Mouse (Mus musculus): ENCODE data around the gene Tssk3. TPM values are rescaled to one million over a fixed set of nuclear protein-coding genes. Genes with fewer than 3 reads are reported as not detected.

The Tssk3 gene
- polyA plus RNA-seq, 1 experiment from 2014 or later: not detected

GRCm38 (mm10) chr4:129513086-129513767 is 22.4 kb upstream of the Tssk3 start, which contains the start of gene Marcksl1:
TSS of gene Marcksl1 (plus strand) at chr4:129513581.
- Histone ChIP-seq H3K36me3 (ENCODE audit: control insufficient read depth, insufficient read depth, low read length) (peaks cover 29% of the 10 kb centered on the region), H3K4me1 (ENCODE audit: control insufficient read depth, insufficient read depth, low read length) (peaks cover 10% of the 10 kb centered on the region), H3K27me3 (ENCODE audit: control insufficient read depth, insufficient read depth, low read length) (no peaks in the 10 kb centered on the region), H3K27ac (ENCODE audit: low read depth, low read length) (peak within 1 kb of the TSS; percentile 97), H3K4me2 (replicated peaks; ENCODE audit: low read depth, low read length) (peak within 1 kb of the TSS; percentile 77), H3K9me3 (ENCODE audit: control insufficient read depth, low read length) (no peaks in the 10 kb centered on the region), H3K9ac (ENCODE audit: low read depth, low read length) (peak within 1 kb of the TSS; percentile 100), H3K4me3 (ENCODE audit: low read length) (peak within 1 kb of the TSS; percentile 100)
- WGBS: 3% methylated on average over 46 of the region's 47 CpGs
- ATAC-seq (ENCODE audit: low FRiP score, low TSS enrichment): peak; percentile 85

GRCm38 (mm10) chr4:129511413-129512096 is 20.7 kb upstream of the Tssk3 start:
- ATAC-seq (ENCODE audit: low FRiP score, low TSS enrichment): no peak
- Histone ChIP-seq H3K4me2 (replicated peaks; ENCODE audit: low read depth, low read length) (no peak overlapping the region), H3K27me3 (ENCODE audit: control insufficient read depth, insufficient read depth, low read length) (no peaks in the 10 kb centered on the region), H3K36me3 (ENCODE audit: control insufficient read depth, insufficient read depth, low read length) (peaks cover 12% of the 10 kb centered on the region), H3K4me1 (ENCODE audit: control insufficient read depth, insufficient read depth, low read length) (peaks cover 10% of the 10 kb centered on the region), H3K4me3 (ENCODE audit: low read length) (no peak overlapping the region), H3K9ac (ENCODE audit: low read depth, low read length) (no peak overlapping the region), H3K9me3 (ENCODE audit: control insufficient read depth, low read length) (no peaks in the 10 kb centered on the region), H3K27ac (ENCODE audit: low read depth, low read length) (no peak overlapping the region)
- 48% methylated on average over 6 of the region's 6 CpGs for WGBS

- WGBS: 59% methylated on average over 6 of the region's 6 CpGs
Measured at GRCm38 (mm10) chr4:129510723-129511412, 20.0 kb upstream of the Tssk3 start.

GRCm38 (mm10) chr4:129509650-129510049 is 18.8 kb upstream of the Tssk3 start:
- H3K9ac ChIP-seq (ENCODE audit: low read depth, low read length): no peak overlapping the region
- no peak for ATAC-seq (ENCODE audit: low FRiP score, low TSS enrichment)
- 67% methylated on average over 3 of the region's 3 CpGs for WGBS
- no peaks in the 10 kb centered on the region for H3K27me3 ChIP-seq (ENCODE audit: control insufficient read depth, insufficient read depth, low read length)
- no peaks in the 10 kb centered on the region for H3K36me3 ChIP-seq (ENCODE audit: control insufficient read depth, insufficient read depth, low read length)
- H3K4me3 ChIP-seq (ENCODE audit: low read length): no peak overlapping the region
- peaks cover 7% of the 10 kb centered on the region; the same call in 1 of the 2 replicates for H3K4me1 ChIP-seq (ENCODE audit: control insufficient read depth, insufficient read depth, low read length)
- H3K27ac ChIP-seq (ENCODE audit: low read depth, low read length): no peak overlapping the region
- H3K4me2 ChIP-seq (replicated peaks; ENCODE audit: low read depth, low read length): no peak overlapping the region
- H3K9me3 ChIP-seq (ENCODE audit: control insufficient read depth, low read length): no peaks in the 10 kb centered on the region

More at GRCm38 (mm10) chr4:129510723-129511412, 20.0 kb upstream of the Tssk3 start:
- no peak for ATAC-seq (ENCODE audit: low FRiP score, low TSS enrichment)
- Histone ChIP-seq H3K36me3 (ENCODE audit: control insufficient read depth, insufficient read depth, low read length) (peaks cover 9% of the 10 kb centered on the region; the same call in 1 of the 2 replicates), H3K4me1 (ENCODE audit: control insufficient read depth, insufficient read depth, low read length) (peaks cover 10% of the 10 kb centered on the region; the same call in 1 of the 2 replicates), H3K4me2 (replicated peaks; ENCODE audit: low read depth, low read length) (no peak overlapping the region), H3K27ac (ENCODE audit: low read depth, low read length) (no peak overlapping the region), H3K9me3 (ENCODE audit: control insufficient read depth, low read length) (no peaks in the 10 kb centered on the region), H3K9ac (ENCODE audit: low read depth, low read length) (no peak overlapping the region), H3K4me3 (ENCODE audit: low read length) (no peak overlapping the region), H3K27me3 (ENCODE audit: control insufficient read depth, insufficient read depth, low read length) (no peaks in the 10 kb centered on the region)

- Histone ChIP-seq H3K36me3 (ENCODE audit: control insufficient read depth, insufficient read depth, low read length) (no peaks in the 10 kb centered on the region), H3K27me3 (ENCODE audit: control insufficient read depth, insufficient read depth, low read length) (no peaks in the 10 kb centered on the region), H3K4me1 (ENCODE audit: control insufficient read depth, insufficient read depth, low read length) (peaks cover 7% of the 10 kb centered on the region; the same call in 1 of the 2 replicates), H3K9ac (ENCODE audit: low read depth, low read length) (no peak overlapping the region), H3K4me3 (ENCODE audit: low read length) (no peak overlapping the region), H3K4me2 (replicated peaks; ENCODE audit: low read depth, low read length) (no peak overlapping the region), H3K27ac (ENCODE audit: low read depth, low read length) (no peak overlapping the region), H3K9me3 (ENCODE audit: control insufficient read depth, low read length) (no peaks in the 10 kb centered on the region)
- WGBS: 58% methylated on average over 15 of the region's 15 CpGs
- ATAC-seq (ENCODE audit: low FRiP score, low TSS enrichment): no peak
Measured at GRCm38 (mm10) chr4:129508834-129509600, 18.2 kb upstream of the Tssk3 start.

- H3K9me3 ChIP-seq (ENCODE audit: control insufficient read depth, low read length): no peaks in the 10 kb centered on the region
- no peak overlapping the region for H3K4me3 ChIP-seq (ENCODE audit: low read length)
- H3K27me3 ChIP-seq (ENCODE audit: control insufficient read depth, insufficient read depth, low read length): no peaks in the 10 kb centered on the region
- WGBS: 71% methylated on average over 3 of the region's 3 CpGs
- no peaks in the 10 kb centered on the region for H3K36me3 ChIP-seq (ENCODE audit: control insufficient read depth, insufficient read depth, low read length)
- ATAC-seq (ENCODE audit: low FRiP score, low TSS enrichment): no peak
- no peak overlapping the region for H3K9ac ChIP-seq (ENCODE audit: low read depth, low read length)
- peaks cover 7% of the 10 kb centered on the region; the same call in 1 of the 2 replicates for H3K4me1 ChIP-seq (ENCODE audit: control insufficient read depth, insufficient read depth, low read length)
- no peak overlapping the region for H3K4me2 ChIP-seq (replicated peaks; ENCODE audit: low read depth, low read length)
- no peak overlapping the region for H3K27ac ChIP-seq (ENCODE audit: low read depth, low read length)
Measured at GRCm38 (mm10) chr4:129508237-129508515, 17.4 kb upstream of the Tssk3 start.

- ATAC-seq (ENCODE audit: low FRiP score, low TSS enrichment): no peak
- 62% methylated on average over 9 of the region's 10 CpGs for WGBS
Measured at GRCm38 (mm10) chr4:129507434-129508236, 16.8 kb upstream of the Tssk3 start.

GRCm38 (mm10) chr4:129505511-129505910 is 14.7 kb upstream of the Tssk3 start:
- WGBS: 87% methylated on average over 3 of the region's 3 CpGs
- no peak for ATAC-seq (ENCODE audit: low FRiP score, low TSS enrichment)
- Histone ChIP-seq H3K4me3 (ENCODE audit: low read length) (no peak overlapping the region), H3K4me2 (replicated peaks; ENCODE audit: low read depth, low read length) (no peak overlapping the region), H3K27me3 (ENCODE audit: control insufficient read depth, insufficient read depth, low read length) (no peaks in the 10 kb centered on the region), H3K27ac (ENCODE audit: low read depth, low read length) (no peak overlapping the region), H3K9ac (ENCODE audit: low read depth, low read length) (no peak overlapping the region), H3K9me3 (ENCODE audit: control insufficient read depth, low read length) (no peaks in the 10 kb centered on the region), H3K36me3 (ENCODE audit: control insufficient read depth, insufficient read depth, low read length) (no peaks in the 10 kb centered on the region), H3K4me1 (ENCODE audit: control insufficient read depth, insufficient read depth, low read length) (peaks cover 4% of the 10 kb centered on the region; the same call in 1 of the 2 replicates)

More at GRCm38 (mm10) chr4:129507434-129508236, 16.8 kb upstream of the Tssk3 start:
- H3K27ac ChIP-seq (ENCODE audit: low read depth, low read length): no peak overlapping the region
- no peaks in the 10 kb centered on the region for H3K36me3 ChIP-seq (ENCODE audit: control insufficient read depth, insufficient read depth, low read length)
- H3K9ac ChIP-seq (ENCODE audit: low read depth, low read length): no peak overlapping the region
- H3K4me3 ChIP-seq (ENCODE audit: low read length): no peak overlapping the region
- no peaks in the 10 kb centered on the region for H3K27me3 ChIP-seq (ENCODE audit: control insufficient read depth, insufficient read depth, low read length)
- H3K9me3 ChIP-seq (ENCODE audit: control insufficient read depth, low read length): no peaks in the 10 kb centered on the region
- H3K4me2 ChIP-seq (replicated peaks; ENCODE audit: low read depth, low read length): no peak overlapping the region
- peaks cover 4% of the 10 kb centered on the region; the same call in 1 of the 2 replicates for H3K4me1 ChIP-seq (ENCODE audit: control insufficient read depth, insufficient read depth, low read length)

Data from kidney, embryonic 14.5 days (tissue).